Mouse (Mus musculus): ENCODE measurements around the gene Ppp1r15b.
A peak's percentile ranks its signal among the peaks of the same experiment; 100 is the strongest.

Gene Ppp1r15b

DNA sequence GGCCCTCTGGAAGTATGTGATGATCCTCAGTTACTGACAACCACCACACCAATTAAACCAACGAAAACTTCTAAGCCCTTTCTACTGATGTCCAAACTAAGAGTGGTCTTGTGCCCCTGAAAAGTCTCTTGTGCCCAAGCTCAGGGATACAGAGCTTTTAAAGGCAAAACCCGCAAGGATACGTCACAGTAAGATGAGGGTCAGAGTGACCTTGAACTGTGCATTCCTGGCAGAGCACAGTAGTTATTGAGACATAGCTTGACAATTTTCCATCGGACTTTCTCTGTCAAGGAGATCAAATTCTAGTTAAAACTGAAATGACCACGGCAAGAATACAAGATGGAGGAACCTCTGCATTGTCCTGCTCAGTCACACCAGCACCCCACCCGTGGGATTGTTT, 9.7 kb upstream of the Ppp1r15b start:
- ATAC-seq (ENCODE audit: low TSS enrichment) = no peak

DNA sequence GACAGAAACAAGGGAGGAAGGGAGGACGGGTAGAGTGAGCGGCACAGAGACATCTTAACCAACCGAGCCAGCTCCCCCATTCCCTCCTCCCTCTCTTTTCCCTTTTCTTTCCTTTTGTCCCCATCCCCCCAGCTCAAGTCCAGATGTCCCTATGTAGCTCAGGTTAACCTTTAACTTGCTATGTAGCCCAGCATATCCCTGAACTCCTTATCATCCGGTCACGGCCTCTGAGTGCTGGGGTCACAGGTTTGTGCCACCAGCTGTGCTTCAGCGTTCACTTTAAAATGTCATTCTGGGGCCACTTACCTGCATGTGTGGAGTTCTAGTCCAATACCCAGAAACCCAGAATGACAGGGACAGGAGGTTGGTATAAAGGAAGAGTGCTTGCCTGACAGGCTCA, 6.8 kb upstream of the Ppp1r15b start:
- ATAC-seq (ENCODE audit: low TSS enrichment) = no peak

- no peak for ATAC-seq (ENCODE audit: low TSS enrichment)
These were observed 5.1 kb upstream of the Ppp1r15b start for GRCm38 (mm10) chr1:133125640-133126364.

DNA sequence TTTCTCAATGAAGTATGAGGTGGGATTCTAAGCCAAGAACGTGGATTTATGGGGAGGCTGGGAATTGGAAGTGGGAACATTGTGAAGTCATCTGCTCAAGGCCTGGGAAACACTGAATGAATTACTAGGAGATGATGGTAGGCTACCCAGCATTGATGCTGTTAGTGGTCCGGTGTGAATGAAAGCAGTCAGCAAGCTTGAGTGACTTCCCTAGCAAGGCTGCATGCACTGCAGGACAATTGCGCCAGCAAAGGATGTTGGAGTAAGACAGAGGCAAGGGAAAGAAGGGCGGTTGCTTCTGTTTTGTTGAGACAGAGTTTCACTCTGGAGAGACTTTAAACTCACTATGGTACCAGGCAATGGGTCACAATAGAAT, 4.6 kb upstream of the Ppp1r15b start:
- ATAC-seq (ENCODE audit: low TSS enrichment) = no peak

DNA sequence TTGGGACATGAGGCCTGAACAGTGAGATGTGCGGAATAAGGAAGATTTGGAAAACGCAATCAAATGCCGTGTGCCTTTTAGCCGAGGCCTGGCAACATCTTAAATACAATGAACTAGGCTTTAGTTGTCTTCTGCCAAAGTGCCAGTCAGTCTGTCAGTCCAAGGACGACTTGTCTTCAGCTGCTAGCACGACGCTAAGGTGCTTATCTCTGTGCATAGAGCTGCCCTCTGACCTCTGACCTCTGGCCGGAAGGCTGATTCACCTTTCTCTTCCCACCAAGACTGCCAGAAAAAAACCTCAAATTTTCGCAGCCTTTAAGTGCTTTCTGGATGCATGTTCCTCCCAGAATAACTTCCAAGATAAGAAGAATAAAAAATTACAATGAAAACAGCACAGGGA, 3.6 kb upstream of the Ppp1r15b start:
- no peak for ATAC-seq (ENCODE audit: low TSS enrichment)

- ATAC-seq (ENCODE audit: low TSS enrichment) = no peak
These were observed 1.3 kb upstream of the Ppp1r15b start for GRCm38 (mm10) chr1:133129471-133130221.

DNA sequence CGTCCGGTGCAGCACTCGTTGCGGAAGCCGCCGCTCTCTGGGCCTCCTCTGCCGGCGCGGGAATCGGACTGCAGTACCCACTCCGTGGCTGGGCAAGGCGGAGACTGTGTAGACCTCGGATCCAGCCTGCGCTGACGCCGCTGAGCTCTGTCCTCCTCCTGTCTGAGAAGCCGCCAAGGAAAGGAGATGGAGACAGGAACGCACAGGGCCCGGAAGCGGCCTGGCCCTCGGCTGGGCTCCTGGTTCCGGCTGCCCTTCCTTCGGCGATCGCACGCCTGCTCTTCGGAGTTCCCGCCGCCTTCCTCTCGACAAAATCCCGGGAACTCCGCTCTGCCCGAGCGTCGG, 590 bp downstream of the Ppp1r15b start:
- peak; percentile 38 for ATAC-seq (ENCODE audit: low TSS enrichment)

- ATAC-seq (ENCODE audit: low TSS enrichment) = no peak
These were observed 993 bp downstream of the Ppp1r15b start for GRCm38 (mm10) chr1:133131936-133132335.

- no peak for ATAC-seq (ENCODE audit: low TSS enrichment)
These were observed 1.7 kb downstream of the Ppp1r15b start for GRCm38 (mm10) chr1:133132388-133133326.

DNA sequence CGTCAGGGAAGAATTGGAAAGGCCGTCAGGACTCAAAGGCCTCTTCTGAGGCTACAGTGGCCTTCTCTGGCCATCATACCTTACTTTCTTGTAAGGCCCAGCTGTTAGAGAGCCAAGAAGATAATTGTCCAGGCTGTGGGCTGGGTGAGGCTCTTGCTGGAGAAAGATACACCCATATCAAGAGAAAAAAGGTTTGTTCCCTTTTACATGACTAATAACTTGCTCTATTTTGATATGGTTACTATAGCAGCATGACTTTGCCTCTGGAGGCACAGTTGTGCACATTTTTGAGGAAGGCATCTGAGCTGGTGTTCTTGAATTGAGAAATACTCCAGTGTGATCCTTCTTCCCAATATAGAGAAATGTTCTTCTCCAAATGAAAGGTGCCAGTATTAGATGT, 2.5 kb downstream of the Ppp1r15b start:
- no peak for ATAC-seq (ENCODE audit: low TSS enrichment)

GRCm38 (mm10) chr1:133134071-133134470, 3.1 kb downstream of the Ppp1r15b start:
- no peak for ATAC-seq (ENCODE audit: low TSS enrichment)

DNA sequence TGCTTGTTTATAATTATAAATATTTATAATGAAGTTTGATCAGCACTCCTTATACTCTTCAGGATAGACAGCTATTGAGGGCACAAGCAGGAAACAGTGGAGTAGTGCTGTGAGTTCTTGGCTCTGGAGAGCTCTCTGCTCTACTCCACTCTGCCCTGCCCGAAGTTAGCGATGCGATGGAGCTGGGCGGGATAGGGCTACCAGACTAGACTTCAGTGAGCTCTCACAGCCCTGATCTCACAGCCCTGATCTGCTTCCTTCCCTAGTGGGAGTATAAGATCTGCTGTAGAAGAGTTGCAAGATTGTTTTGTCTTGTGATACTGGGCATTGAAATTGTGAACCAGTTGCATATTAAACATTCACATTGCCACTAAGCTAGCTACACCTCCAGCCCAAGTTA, 3.9 kb downstream of the Ppp1r15b start:
- ATAC-seq (ENCODE audit: low TSS enrichment) = no peak

- no peak for ATAC-seq (ENCODE audit: low TSS enrichment)
These were observed 4.9 kb downstream of the Ppp1r15b start for GRCm38 (mm10) chr1:133135808-133136207.

- no peak for ATAC-seq (ENCODE audit: low TSS enrichment)
These were observed 7.5 kb downstream of the Ppp1r15b start for GRCm38 (mm10) chr1:133138401-133138800.

GRCm38 (mm10) chr1:133146014-133147009, 15.4 kb downstream of the Ppp1r15b start:
- ATAC-seq (ENCODE audit: low TSS enrichment) = peak; percentile 81

DNA sequence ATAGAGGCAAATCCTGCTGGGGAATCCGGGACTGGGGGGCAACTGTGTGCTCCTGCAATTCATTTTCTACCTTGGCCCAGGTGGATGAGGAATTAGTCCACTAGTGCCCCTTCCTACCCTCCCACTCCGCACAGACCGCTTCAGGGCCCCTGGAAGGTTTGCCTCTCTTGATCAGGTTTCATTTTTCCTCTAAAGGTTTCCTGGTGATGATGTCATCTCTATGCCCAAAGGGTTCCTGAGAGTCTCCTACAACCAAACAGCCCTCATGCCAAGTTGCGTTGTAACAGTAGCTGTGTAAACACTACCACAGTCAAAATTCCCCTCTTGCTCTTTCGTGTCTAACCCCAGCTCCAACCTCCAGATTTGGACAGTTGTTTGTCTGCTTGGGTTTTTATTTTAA, 16.4 kb downstream of the Ppp1r15b start:
- ATAC-seq (ENCODE audit: low TSS enrichment) = no peak

DNA sequence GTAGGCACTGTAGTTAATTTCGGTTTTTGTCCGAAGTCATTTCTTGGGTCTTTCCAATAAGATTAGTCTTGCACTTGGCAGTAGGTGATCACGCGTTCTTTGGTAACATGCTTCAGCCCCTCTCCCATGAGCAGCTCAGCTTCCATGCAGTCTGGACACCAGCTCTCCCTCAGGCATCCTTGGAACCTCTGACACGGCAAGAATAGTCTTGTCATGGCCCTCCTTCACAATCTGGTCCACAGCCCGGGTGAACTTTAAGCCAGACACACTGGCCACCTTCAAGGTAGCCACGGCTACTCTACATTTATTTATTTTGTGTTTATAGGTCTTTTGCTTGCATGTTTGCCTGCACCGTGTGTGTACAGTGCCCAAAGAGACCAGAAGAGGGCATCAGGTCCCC, 17.2 kb downstream of the Ppp1r15b start:
- ATAC-seq (ENCODE audit: low TSS enrichment) = no peak

DNA sequence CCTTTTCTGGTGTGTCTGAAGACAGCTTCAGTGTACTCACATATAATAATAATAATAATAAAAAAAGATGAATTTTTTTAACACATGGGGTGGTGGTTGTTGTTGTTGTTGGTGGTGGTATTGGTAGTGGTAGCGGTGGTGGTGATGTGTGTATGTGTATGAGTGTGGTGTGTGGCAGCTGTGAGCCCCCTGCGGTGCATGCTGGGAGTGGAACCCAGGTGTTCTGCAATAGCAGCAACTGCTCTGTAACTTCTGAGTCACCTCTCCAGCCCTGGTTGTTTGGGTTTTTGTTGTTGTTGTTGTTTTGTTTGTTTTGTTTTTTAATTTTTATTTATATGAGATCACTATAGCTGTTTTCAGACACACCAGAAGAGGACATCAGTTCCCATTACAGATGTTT, 19.6 kb downstream of the Ppp1r15b start:
- ATAC-seq (ENCODE audit: low TSS enrichment) = no peak

DNA sequence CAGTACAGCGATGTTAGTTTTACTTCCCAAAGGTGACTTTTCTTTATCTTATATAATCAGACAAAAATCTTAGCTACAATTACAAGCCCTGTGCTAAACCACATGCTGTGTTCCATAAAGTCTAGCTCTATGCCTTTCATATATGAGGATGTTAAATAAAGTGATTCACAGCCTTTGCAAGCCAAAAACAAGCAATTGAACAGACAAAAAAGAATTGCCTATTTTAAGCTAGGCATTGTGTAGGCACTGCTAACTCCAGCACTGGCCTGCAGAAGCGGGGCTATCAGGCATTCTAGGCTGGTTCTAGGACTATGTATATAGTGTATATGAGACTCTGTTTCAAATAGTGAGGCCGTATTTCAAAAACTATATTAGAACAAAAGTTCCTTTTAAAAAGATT, 21.3 kb downstream of the Ppp1r15b start:
- peak; percentile 90 for ATAC-seq (ENCODE audit: low TSS enrichment)

GRCm38 (mm10) chr1:133155270-133155669, 24.3 kb downstream of the Ppp1r15b start:
- no peak for ATAC-seq (ENCODE audit: low TSS enrichment)

GRCm38 (mm10) chr1:133159128-133159564, 28.2 kb downstream of the Ppp1r15b start:
- peak; percentile 89 for ATAC-seq (ENCODE audit: low TSS enrichment)

All from frontal cortex, adult (tissue).